Mouse (Mus musculus): ENCODE measurements at regions not wholly inside any gene's neighbourhood (a gene's known extent, or its start where the extent isn't known, plus 50 kb on each side); places are given as distances from the start of the nearest gene placed in this dataset.

DNA sequence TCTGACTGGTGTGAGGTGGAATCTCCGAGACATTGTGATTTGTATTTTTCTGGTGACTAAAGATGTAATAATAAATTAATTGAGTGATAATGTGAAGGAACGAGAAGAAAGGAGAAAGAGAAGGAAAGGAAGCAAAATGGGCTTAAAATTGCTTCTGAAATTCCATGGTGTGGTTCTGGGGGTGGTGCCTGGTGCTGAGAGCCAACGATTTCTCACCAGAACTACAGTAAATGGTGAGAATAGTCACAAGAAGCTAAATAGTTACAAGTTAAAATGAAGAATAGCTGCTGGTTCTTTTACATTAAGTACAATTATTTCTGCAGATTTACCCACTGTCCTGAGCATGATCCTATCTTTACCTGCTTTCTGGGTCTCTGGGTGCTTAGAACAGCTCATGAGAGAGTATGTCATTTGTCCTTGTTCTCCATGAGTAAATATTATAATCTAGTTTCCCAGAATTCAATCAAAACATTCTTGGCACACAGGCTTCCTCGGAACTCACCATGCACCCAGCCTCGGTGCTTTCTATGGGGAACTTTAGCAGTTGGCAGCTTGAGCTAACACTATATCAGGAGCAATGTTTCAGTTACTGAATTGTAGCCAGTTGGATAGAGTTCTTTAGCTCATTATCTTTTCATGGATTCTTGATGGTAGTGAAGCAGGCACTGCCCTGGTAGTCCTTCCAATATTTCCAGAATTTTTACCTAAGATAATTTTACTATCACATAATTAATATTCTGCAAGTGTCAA, 1198.6 kb downstream of the Epha7 start:
- 0 out of 2 replicates have a peak, but pooled peaks have one; percentile 30 for ATAC-seq
- H3K9ac ChIP-seq, result no peak overlapping the region
- H3K4me2 ChIP-seq, result no peak overlapping the region
- H3K4me3 ChIP-seq, result no peak overlapping the region
- no peaks in the 10 kb centered on the region for H3K4me1 ChIP-seq
- 80% methylated on average over 5 of the region's 5 CpGs for WGBS
- H3K27me3 ChIP-seq, result no peaks in the 10 kb centered on the region
- H3K27ac ChIP-seq, result no peak overlapping the region
- no peaks in the 10 kb centered on the region for H3K36me3 ChIP-seq (ENCODE audit: poor library complexity, severe bottlenecking)
- H3K9me3 ChIP-seq (replicated peaks), result no peaks in the 10 kb centered on the region

GRCm38 (mm10) chr4:30039424-30040172, 1226.7 kb downstream of the Epha7 start:
- Histone ChIP-seq H3K4me1 (no peaks in the 10 kb centered on the region), H3K9me3 (replicated peaks) (no peaks in the 10 kb centered on the region), H3K27me3 (no peaks in the 10 kb centered on the region), H3K9ac (no peak overlapping the region), H3K4me2 (no peak overlapping the region), H3K36me3 (ENCODE audit: poor library complexity, severe bottlenecking) (no peaks in the 10 kb centered on the region), H3K27ac (no peak overlapping the region), H3K4me3 (no peak overlapping the region)
- ATAC-seq, result peak; percentile 41; the same call in 1 of the 2 replicates
- WGBS, result 66% methylated on average over 5 of the region's 5 CpGs

- Histone ChIP-seq H3K9ac (no peak overlapping the region), H3K27ac (no peak overlapping the region), H3K27me3 (no peaks in the 10 kb centered on the region), H3K4me1 (no peaks in the 10 kb centered on the region), H3K4me2 (no peak overlapping the region), H3K4me3 (no peak overlapping the region), H3K9me3 (replicated peaks) (no peaks in the 10 kb centered on the region), H3K36me3 (ENCODE audit: poor library complexity, severe bottlenecking) (no peaks in the 10 kb centered on the region)
- ATAC-seq, result no peak
- WGBS, result 83% methylated on average over 3 of the region's 3 CpGs
Observed at GRCm38 (mm10) chr4:30064987-30065386, 1252.1 kb downstream of the Epha7 start.

GRCm38 (mm10) chr4:30099166-30099565, 1286.2 kb downstream of the Epha7 start:
- no peak for ATAC-seq
- WGBS, result 94% methylated on average over 2 of the region's 2 CpGs
- Histone ChIP-seq H3K9me3 (replicated peaks) (no peaks in the 10 kb centered on the region), H3K27ac (no peak overlapping the region), H3K27me3 (no peaks in the 10 kb centered on the region), H3K4me3 (no peak overlapping the region), H3K4me2 (no peak overlapping the region), H3K9ac (no peak overlapping the region), H3K36me3 (ENCODE audit: poor library complexity, severe bottlenecking) (no peaks in the 10 kb centered on the region), H3K4me1 (no peaks in the 10 kb centered on the region)

GRCm38 (mm10) chr4:30133011-30133410, 1320.1 kb downstream of the Epha7 start:
- 0 out of 2 replicates have a peak, but pooled peaks have one; percentile 50 for ATAC-seq
- no peaks in the 10 kb centered on the region for H3K36me3 ChIP-seq (ENCODE audit: poor library complexity, severe bottlenecking)
- H3K9ac ChIP-seq, result no peak overlapping the region
- no peak overlapping the region for H3K27ac ChIP-seq
- no peaks in the 10 kb centered on the region for H3K27me3 ChIP-seq
- no peaks in the 10 kb centered on the region for H3K9me3 ChIP-seq (replicated peaks)
- no peaks in the 10 kb centered on the region for H3K4me1 ChIP-seq
- H3K4me2 ChIP-seq, result no peak overlapping the region
- no peak overlapping the region for H3K4me3 ChIP-seq

All from forebrain, embryonic 13.5 days (tissue).